Mouse (Mus musculus) kidney, postnatal 0 days (tissue): ENCODE results near the gene Pan3. TPM values are rescaled to one million over a fixed set of nuclear protein-coding genes. Genes with fewer than 3 reads are reported as not detected.

Experiments used
- ATAC-seq: fragments of 200-750 bp; cut with Nextera tagmentation; replicated peaks from 2 replicates; pipeline ENCODE4 v1.8.0; 2017; ENCODE audit warnings: low read depth, moderate number of reproducible peaks, moderate TSS enrichment, moderate library complexity; ENCODE audit not compliant: low FRiP score
- DNase-seq: peaks from one replicate; pipeline ENCODE4 v3.0.0-alpha.2; 2016; ENCODE audit warnings: low spot score
- H3K27ac ChIP-seq: fragments of 300-500 bp; sonication (generic); 2 replicates; pipeline ENCODE4 v1.5.1; 2014; ENCODE audit warnings: mild to moderate bottlenecking
- H3K27me3 ChIP-seq: fragments of 300-500 bp; sonication (generic); 2 replicates; pipeline ENCODE4 v1.6.1; 2014; ENCODE audit warnings: low read length, mixed read lengths; ENCODE audit not compliant: insufficient read depth
- H3K36me3 ChIP-seq: fragments of 300-500 bp; sonication (generic); 2 replicates; pipeline ENCODE4 v1.6.1; 2014; ENCODE audit warnings: low read length, mixed read lengths; ENCODE audit not compliant: insufficient read depth
- H3K4me1 ChIP-seq: fragments of 300-500 bp; sonication (generic); replicated peaks from 2 replicates; pipeline ENCODE4 v1.6.1; 2014; ENCODE audit warnings: antibody characterized with exemption, low read length, mixed read lengths; ENCODE audit not compliant: insufficient read depth
- H3K4me2 ChIP-seq: fragments of 300-500 bp; sonication (generic); 2 replicates; pipeline ENCODE4 v1.6.1; 2014; ENCODE audit warnings: mild to moderate bottlenecking, low read length, moderate library complexity, mixed read lengths
- H3K4me3 ChIP-seq: fragments of 300-500 bp; sonication (generic); replicated peaks from 2 replicates; pipeline ENCODE4 v1.5.1; 2014; ENCODE audit warnings: low read depth, low read length
- H3K9ac ChIP-seq: fragments of 300-500 bp; sonication (generic); 2 replicates; pipeline ENCODE4 v1.6.1; 2014; ENCODE audit warnings: low read depth, low read length
- H3K9me3 ChIP-seq: fragments of 300-500 bp; sonication (generic); replicated peaks from 2 replicates; pipeline ENCODE4 v1.6.1; 2016; ENCODE audit warnings: low read length, inconsistent platforms, mixed read lengths
- CTCF ChIP-seq: IDR thresholded peaks from 2 replicates; pipeline ENCODE4 v1.5.1; 2016; ENCODE audit warnings: antibody characterized with exemption, low read depth, mild to moderate bottlenecking, moderate library complexity
- WGBS: fragments of 180-500 bp; shearing (Covaris S2); extraction: QIAGEN DNeasy Blood & Tissue Kit; methylation state at CpG from one replicate; pipeline ENCODE4 v1.1.7; 2014; 5-methylcytosine and 5-hydroxymethylcytosine counted together
- polyA plus RNA-seq: library from polyadenylated mRNA; unstranded; fragments of >200 nt; fragmentation: Nextera tagmentation; extraction: Ambion mirVana; gene quantifications from 2 replicates; pipeline ENCODE4 v1.2.1, GENCODE M21; 2015

Gene Pan3
- polyA plus RNA-seq, 1 experiment from 2014 or later, result 69.9 TPM

DNA sequence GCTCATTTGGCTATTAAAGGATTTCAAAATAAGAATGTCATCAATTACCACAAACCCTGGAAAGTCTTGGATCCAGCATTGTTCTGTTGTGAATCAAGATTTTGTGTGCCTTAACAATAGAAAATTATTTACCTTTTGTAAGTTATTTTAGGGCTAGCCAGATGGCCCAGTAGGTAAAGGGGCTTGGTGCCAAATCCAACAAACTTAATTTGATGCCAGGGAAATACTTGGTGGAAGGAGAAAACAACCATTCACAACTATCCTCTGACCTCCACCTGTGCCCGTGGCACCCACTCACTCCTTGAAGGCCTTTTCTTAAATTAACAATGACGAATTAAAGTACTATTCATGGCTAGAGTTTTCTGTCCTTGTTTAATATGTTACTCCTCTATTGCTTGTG lies 66.0 kb downstream of the Pan3 start:
- Histone ChIP-seq H3K9ac (no peak overlapping the region), H3K4me1 (no peaks in the 10 kb centered on the region), H3K4me3 (no peak overlapping the region), H3K27me3 (no peaks in the 10 kb centered on the region), H3K4me2 (no peak overlapping the region), H3K9me3 (no peaks in the 10 kb centered on the region), H3K27ac (no peak overlapping the region), H3K36me3 (no peaks in the 10 kb centered on the region)
- WGBS, result 84% methylated on average over 2 of the region's 2 CpGs
- DNase-seq (no peak), ATAC-seq (no peak)
- TF ChIP-seq CTCF, result no peak

- H3K9me3 ChIP-seq, result no peaks in the 10 kb centered on the region
- DNase-seq (no peak), ATAC-seq (no peak)
- H3K9ac ChIP-seq, result no peak overlapping the region
- no peak for TF ChIP-seq CTCF
- H3K4me1 ChIP-seq, result no peaks in the 10 kb centered on the region
- 60% methylated on average over 4 of the region's 4 CpGs for WGBS
- no peak overlapping the region for H3K27ac ChIP-seq
- no peaks in the 10 kb centered on the region for H3K27me3 ChIP-seq
- H3K4me2 ChIP-seq, result no peak overlapping the region
- no peak overlapping the region for H3K4me3 ChIP-seq
- H3K36me3 ChIP-seq, result no peaks in the 10 kb centered on the region
Measured at GRCm38 (mm10) chr5:147496921-147497320, 67.0 kb downstream of the Pan3 start.

DNA sequence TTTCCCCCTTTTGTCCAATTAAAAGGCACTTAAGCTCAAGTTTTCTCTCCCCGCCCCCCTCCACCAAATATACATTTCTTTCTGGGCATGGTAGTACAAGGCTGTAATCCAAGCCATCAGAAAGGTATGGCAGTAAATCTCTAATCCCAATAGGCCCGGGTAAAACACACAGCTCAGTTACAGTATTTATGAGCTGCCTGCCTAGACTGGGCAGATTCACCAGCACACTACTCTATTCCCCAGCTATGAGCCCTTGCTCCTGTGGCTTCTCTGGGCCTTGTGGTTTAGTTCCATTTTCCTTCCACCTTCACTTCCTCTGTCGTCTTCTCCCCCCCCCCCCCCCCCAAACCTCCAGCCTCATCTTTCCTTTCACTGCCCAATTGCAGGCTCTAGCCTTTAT lies 67.8 kb downstream of the Pan3 start:
- Histone ChIP-seq H3K4me2 (no peak overlapping the region), H3K4me3 (no peak overlapping the region)

GRCm38 (mm10) chr5:147501456-147501998 lies 71.6 kb downstream of the Pan3 start:
- no peak for DNase-seq
- no peak overlapping the region for H3K4me2 ChIP-seq

More for the DNA sequence above, 67.8 kb downstream of the Pan3 start:
- no peak overlapping the region for H3K9ac ChIP-seq
- DNase-seq (no peak), ATAC-seq (no peak)
- 44% methylated on average over 2 of the region's 3 CpGs for WGBS
- no peak for TF ChIP-seq CTCF
- H3K27me3 ChIP-seq, result no peaks in the 10 kb centered on the region
- no peaks in the 10 kb centered on the region for H3K9me3 ChIP-seq
- H3K36me3 ChIP-seq, result no peaks in the 10 kb centered on the region
- H3K4me1 ChIP-seq, result no peaks in the 10 kb centered on the region
- no peak overlapping the region for H3K27ac ChIP-seq

DNA sequence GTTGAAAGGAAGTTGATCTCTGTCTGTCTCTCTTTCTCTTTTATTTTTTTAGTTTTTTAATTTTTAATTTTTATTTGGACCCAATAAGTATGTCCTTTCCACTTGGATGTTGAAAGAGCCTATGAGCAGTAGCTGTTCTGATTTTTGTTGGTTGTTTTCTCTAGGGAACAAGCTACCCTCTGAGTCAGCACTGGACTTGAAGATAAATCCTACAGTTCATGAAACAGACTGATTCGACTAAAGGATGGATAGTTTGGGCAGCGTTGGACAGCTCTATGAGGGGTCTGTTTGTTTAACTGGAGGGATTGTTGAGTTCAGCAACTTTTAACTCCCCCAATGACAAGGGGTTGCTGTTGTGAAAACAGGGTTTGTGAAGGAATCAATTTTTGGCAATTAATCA lies 73.0 kb downstream of the Pan3 start:
- Histone ChIP-seq H3K27me3 (no peaks in the 10 kb centered on the region), H3K9me3 (no peaks in the 10 kb centered on the region), H3K4me1 (no peaks in the 10 kb centered on the region), H3K27ac (no peak overlapping the region), H3K9ac (no peak overlapping the region), H3K4me3 (no peak overlapping the region), H3K36me3 (no peaks in the 10 kb centered on the region), H3K4me2 (no peak overlapping the region)
- no peak for ATAC-seq
- no peak for TF ChIP-seq CTCF
- 30% methylated on average over 2 of the region's 2 CpGs for WGBS
- no peak for DNase-seq

More at GRCm38 (mm10) chr5:147501456-147501998, 71.6 kb downstream of the Pan3 start:
- Histone ChIP-seq H3K27ac (no peak overlapping the region), H3K36me3 (no peaks in the 10 kb centered on the region), H3K4me3 (no peak overlapping the region), H3K27me3 (no peaks in the 10 kb centered on the region), H3K9me3 (no peaks in the 10 kb centered on the region), H3K9ac (no peak overlapping the region), H3K4me1 (no peaks in the 10 kb centered on the region)
- no peak for ATAC-seq
- 83% methylated on average over 2 of the region's 2 CpGs for WGBS
- TF ChIP-seq CTCF, result no peak

DNA sequence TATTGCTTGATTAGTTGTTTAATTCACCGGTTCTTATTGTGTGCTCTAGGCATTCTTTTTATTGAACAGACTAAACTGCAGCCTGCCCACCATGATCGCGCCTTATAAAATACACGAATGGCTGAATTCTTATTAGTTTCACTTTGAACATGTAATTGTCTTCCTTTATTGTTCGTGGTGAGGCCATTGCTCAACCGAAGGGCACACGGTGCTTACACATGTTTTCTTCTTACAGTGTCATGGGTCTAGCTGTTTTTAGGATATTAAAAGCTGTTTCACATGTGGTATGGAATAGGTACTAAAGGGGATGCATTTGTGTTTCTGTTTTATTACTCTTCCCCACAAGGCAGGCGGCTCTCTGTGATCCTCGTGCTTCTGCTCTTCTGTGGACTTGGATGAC lies 81.4 kb downstream of the Pan3 start:
- no peak overlapping the region for H3K27ac ChIP-seq
- no peaks in the 10 kb centered on the region for H3K27me3 ChIP-seq
- DNase-seq, result no peak
- H3K4me2 ChIP-seq, result no peak overlapping the region
- H3K4me3 ChIP-seq, result no peak overlapping the region
- H3K9me3 ChIP-seq, result no peaks in the 10 kb centered on the region
- no peak for ATAC-seq
- 87% methylated on average over 9 of the region's 9 CpGs for WGBS
- H3K4me1 ChIP-seq, result peaks cover 6% of the 10 kb centered on the region; the same call in 1 of the 2 replicates
- H3K36me3 ChIP-seq, result no peaks in the 10 kb centered on the region
- TF ChIP-seq CTCF, result no peak
- H3K9ac ChIP-seq, result no peak overlapping the region

- ATAC-seq (no peak), DNase-seq (no peak)
- WGBS, result 85% methylated on average over 6 of the region's 6 CpGs
- no peaks in the 10 kb centered on the region for H3K27me3 ChIP-seq
- H3K9me3 ChIP-seq, result no peaks in the 10 kb centered on the region
- no peak overlapping the region for H3K27ac ChIP-seq
- TF ChIP-seq CTCF, result no peak
- no peak overlapping the region for H3K9ac ChIP-seq
- H3K36me3 ChIP-seq, result peaks cover 25% of the 10 kb centered on the region
- no peak overlapping the region for H3K4me3 ChIP-seq
- H3K4me1 ChIP-seq, result no peaks in the 10 kb centered on the region
- no peak overlapping the region for H3K4me2 ChIP-seq
Measured at GRCm38 (mm10) chr5:147527006-147527405, 97.0 kb downstream of the Pan3 start.
